12 mouse cellular contexts compared by ENCODE assay signal in the genomic region with DNA sequence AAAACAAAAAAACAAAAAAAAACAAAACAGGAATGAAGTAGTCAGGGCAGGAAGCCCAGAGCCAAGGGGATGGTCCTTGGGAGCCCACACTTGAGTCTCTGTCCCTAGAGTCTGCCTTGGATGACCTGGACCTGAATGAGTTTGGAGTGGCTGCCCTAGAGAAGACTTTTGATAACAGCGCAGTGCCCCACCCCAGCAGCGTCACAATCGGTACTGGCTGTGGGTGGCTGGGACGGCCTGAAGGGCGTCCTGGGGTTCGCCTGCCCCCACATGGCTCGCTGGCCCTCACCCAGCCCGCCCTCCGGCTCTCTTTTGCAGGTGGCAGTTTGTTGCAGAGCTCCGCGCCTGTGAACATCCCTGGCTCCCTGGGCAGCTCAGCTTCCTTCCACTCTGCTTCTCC.
"Had no signal": no experiment of that assay in that cellular context is flagged by ENCODE, and none has a peak within 500 bp of the region (broad histone marks: within the 10 kb centered on the region; RNA-seq: fewer than 3 reads in every experiment).

No protein-coding gene starts in this region.

- DNase-seq: kidney, adult 11 months; kidney, adult 8-10 months; kidney, postnatal 10 days; kidney, postnatal 4 days; left cerebral cortex, postnatal 4 days; lung, embryonic 14.5 days; midbrain, embryonic 14.5 days; right cerebral cortex, adult 18-20 months; right cerebral cortex, postnatal 25 days; thymus, postnatal 25 days had no signal

- ATAC-seq: intestine, embryonic 15.5 days; lung, postnatal 0 days had no signal
